Mouse (Mus musculus): ENCODE results near the gene Traf4.
"Not testable (repeated sequence)": the region's sequence is repeated elsewhere in the genome, so short reads cannot be mapped to it uniquely, and the experiment has no call there.

The Traf4 gene

GRCm38 (mm10) chr11:78164924-78165760 lies at the start of gene Traf4:
Gene Traf4, minus strand, starts transcription at chr11:78165589.
- DNase-seq (ENCODE audit: low read depth, low spot score) = peak; percentile 91

GRCm38 (mm10) chr11:78213086-78213817 lies 47.9 kb upstream of the Traf4 start:
- no peak for DNase-seq (ENCODE audit: low read depth, low spot score)

GRCm38 (mm10) chr11:78211513-78211912 lies 46.1 kb upstream of the Traf4 start:
- DNase-seq (ENCODE audit: low read depth, low spot score) = no peak

GRCm38 (mm10) chr11:78210615-78211014 lies 45.2 kb upstream of the Traf4 start:
- DNase-seq (ENCODE audit: low read depth, low spot score) = no peak

GRCm38 (mm10) chr11:78209886-78210285 lies 44.5 kb upstream of the Traf4 start:
- DNase-seq (ENCODE audit: low read depth, low spot score) = no peak

- DNase-seq (ENCODE audit: low read depth, low spot score) = no peak
Observed at GRCm38 (mm10) chr11:78207190-78207589, 41.8 kb upstream of the Traf4 start.

GRCm38 (mm10) chr11:78205361-78206206 lies 40.2 kb upstream of the Traf4 start:
- DNase-seq (ENCODE audit: low read depth, low spot score) = peak; percentile 72

GRCm38 (mm10) chr11:78204287-78204686 lies 38.9 kb upstream of the Traf4 start:
- DNase-seq (ENCODE audit: low read depth, low spot score) = no peak

GRCm38 (mm10) chr11:78202372-78202771 lies 37.0 kb upstream of the Traf4 start:
- DNase-seq (ENCODE audit: low read depth, low spot score) = no peak

- DNase-seq (ENCODE audit: low read depth, low spot score) = no peak
Observed at GRCm38 (mm10) chr11:78195101-78195863, 29.9 kb upstream of the Traf4 start.

GRCm38 (mm10) chr11:78194411-78195100 lies 29.2 kb upstream of the Traf4 start:
- DNase-seq (ENCODE audit: low read depth, low spot score) = peak; percentile 68

GRCm38 (mm10) chr11:78193113-78193512 lies 27.7 kb upstream of the Traf4 start, which contains the start of gene Proca1:
Gene Proca1, plus strand, starts transcription at chr11:78193392.
- no peak for DNase-seq (ENCODE audit: low read depth, low spot score)

GRCm38 (mm10) chr11:78190041-78190440 lies 24.7 kb upstream of the Traf4 start:
- DNase-seq (ENCODE audit: low read depth, low spot score) = no peak

GRCm38 (mm10) chr11:78189234-78190040 lies 24.0 kb upstream of the Traf4 start:
- peak; percentile 94 for DNase-seq (ENCODE audit: low read depth, low spot score)

GRCm38 (mm10) chr11:78188331-78189233 lies 23.2 kb upstream of the Traf4 start, which contains the start of gene Rab34:
Gene Rab34, plus strand, starts transcription at chr11:78188430.
- DNase-seq (ENCODE audit: low read depth, low spot score) = peak; percentile 91

- DNase-seq (ENCODE audit: low read depth, low spot score) = not testable (repeated sequence)
Observed at GRCm38 (mm10) chr11:78184702-78185101, 19.3 kb upstream of the Traf4 start.

GRCm38 (mm10) chr11:78183884-78184514 lies 18.6 kb upstream of the Traf4 start:
- DNase-seq (ENCODE audit: low read depth, low spot score) = no peak

Measured in mesoderm, embryonic 11.5 days (tissue).